Mouse (Mus musculus) embryonic facial prominence, embryonic 14.5 days (tissue): ENCODE data around the gene Spice1. TPM values are rescaled to one million over a fixed set of nuclear protein-coding genes. Genes with fewer than 3 reads are reported as not detected.

Experiments
- ATAC-seq: fragments of 200-750 bp; cut with Nextera tagmentation; 2 replicates; pipeline ENCODE4 v1.8.0; 2017; ENCODE audit warnings: low read depth, moderate number of reproducible peaks, moderate TSS enrichment
- DNase-seq: peaks from one replicate; pipeline ENCODE4 v3.0.0-alpha.2; 2015; ENCODE audit warnings: low spot score
- H3K27ac ChIP-seq: fragments of 300-500 bp; sonication (generic); replicated peaks from 2 replicates; pipeline ENCODE4 v1.5.1; 2014; ENCODE audit warnings: low read depth, mild to moderate bottlenecking, low read length, moderate library complexity
- H3K27me3 ChIP-seq: fragments of 300-500 bp; sonication (generic); replicated peaks from 2 replicates; pipeline ENCODE4 v1.6.1; 2014; ENCODE audit warnings: low read length; ENCODE audit not compliant: control insufficient read depth, insufficient read depth
- H3K36me3 ChIP-seq: fragments of 300-500 bp; sonication (generic); 2 replicates; pipeline ENCODE4 v1.6.1; 2014; ENCODE audit warnings: low read length, mixed read lengths; ENCODE audit not compliant: control insufficient read depth, insufficient read depth
- H3K4me1 ChIP-seq: fragments of 300-500 bp; sonication (generic); 2 replicates; pipeline ENCODE4 v1.6.1; 2014; ENCODE audit warnings: antibody characterized with exemption, low read length; ENCODE audit not compliant: control insufficient read depth, insufficient read depth
- H3K4me2 ChIP-seq: fragments of 300-500 bp; sonication (generic); 2 replicates; pipeline ENCODE4 v1.6.1; 2014; ENCODE audit warnings: low read depth, mild to moderate bottlenecking, low read length, moderate library complexity, mixed read lengths
- H3K4me3 ChIP-seq: fragments of 300-500 bp; sonication (generic); 2 replicates; pipeline ENCODE4 v1.5.1; 2014; ENCODE audit warnings: low read depth, mild to moderate bottlenecking, low read length
- H3K9ac ChIP-seq: fragments of 300-500 bp; sonication (generic); 2 replicates; pipeline ENCODE4 v1.6.1; 2014; ENCODE audit warnings: low read depth, mild to moderate bottlenecking, low read length, moderate library complexity, mixed read lengths
- H3K9me3 ChIP-seq: fragments of 300-500 bp; sonication (generic); 2 replicates; pipeline ENCODE4 v1.6.1; 2016; ENCODE audit warnings: low read length; ENCODE audit not compliant: control insufficient read depth
- WGBS: fragments of 180-500 bp; shearing (Covaris S2); extraction: QIAGEN DNeasy Blood & Tissue Kit; methylation state at CpG from one replicate; pipeline ENCODE4 v1.1.7; 2014; 5-methylcytosine and 5-hydroxymethylcytosine counted together
- polyA plus RNA-seq: library from polyadenylated mRNA; unstranded; fragments of >200 nt; fragmentation: Nextera tagmentation; extraction: Ambion mirVana; gene quantifications from 2 replicates; pipeline ENCODE4 v1.2.1, GENCODE M21; 2014

Gene Spice1
- polyA plus RNA-seq, 1 experiment from 2014 or later, result 28.8 TPM

GRCm38 (mm10) chr16:44356291-44356690 is 9.4 kb downstream of the Spice1 start:
- Histone ChIP-seq H3K9me3 (no peaks in the 10 kb centered on the region), H3K36me3 (peaks cover 16% of the 10 kb centered on the region), H3K4me2 (no peak overlapping the region), H3K27ac (no peak overlapping the region), H3K9ac (no peak overlapping the region), H3K27me3 (no peaks in the 10 kb centered on the region), H3K4me3 (no peak overlapping the region), H3K4me1 (no peaks in the 10 kb centered on the region)
- ATAC-seq (no peak), DNase-seq (no peak)
- 67% methylated on average over 7 of the region's 7 CpGs for WGBS

GRCm38 (mm10) chr16:44357571-44358268 is 10.8 kb downstream of the Spice1 start:
- H3K36me3 ChIP-seq, result peaks cover 26% of the 10 kb centered on the region
- H3K4me1 ChIP-seq, result no peaks in the 10 kb centered on the region
- H3K4me3 ChIP-seq, result no peak overlapping the region
- no peak overlapping the region for H3K4me2 ChIP-seq
- 0 out of 2 replicates have a peak, but pooled peaks have one; percentile 44 for ATAC-seq
- 73% methylated on average over 4 of the region's 4 CpGs for WGBS
- no peaks in the 10 kb centered on the region for H3K9me3 ChIP-seq
- peak; percentile 61 for DNase-seq
- no peak overlapping the region for H3K27ac ChIP-seq
- H3K9ac ChIP-seq, result no peak overlapping the region
- H3K27me3 ChIP-seq, result no peaks in the 10 kb centered on the region

DNA sequence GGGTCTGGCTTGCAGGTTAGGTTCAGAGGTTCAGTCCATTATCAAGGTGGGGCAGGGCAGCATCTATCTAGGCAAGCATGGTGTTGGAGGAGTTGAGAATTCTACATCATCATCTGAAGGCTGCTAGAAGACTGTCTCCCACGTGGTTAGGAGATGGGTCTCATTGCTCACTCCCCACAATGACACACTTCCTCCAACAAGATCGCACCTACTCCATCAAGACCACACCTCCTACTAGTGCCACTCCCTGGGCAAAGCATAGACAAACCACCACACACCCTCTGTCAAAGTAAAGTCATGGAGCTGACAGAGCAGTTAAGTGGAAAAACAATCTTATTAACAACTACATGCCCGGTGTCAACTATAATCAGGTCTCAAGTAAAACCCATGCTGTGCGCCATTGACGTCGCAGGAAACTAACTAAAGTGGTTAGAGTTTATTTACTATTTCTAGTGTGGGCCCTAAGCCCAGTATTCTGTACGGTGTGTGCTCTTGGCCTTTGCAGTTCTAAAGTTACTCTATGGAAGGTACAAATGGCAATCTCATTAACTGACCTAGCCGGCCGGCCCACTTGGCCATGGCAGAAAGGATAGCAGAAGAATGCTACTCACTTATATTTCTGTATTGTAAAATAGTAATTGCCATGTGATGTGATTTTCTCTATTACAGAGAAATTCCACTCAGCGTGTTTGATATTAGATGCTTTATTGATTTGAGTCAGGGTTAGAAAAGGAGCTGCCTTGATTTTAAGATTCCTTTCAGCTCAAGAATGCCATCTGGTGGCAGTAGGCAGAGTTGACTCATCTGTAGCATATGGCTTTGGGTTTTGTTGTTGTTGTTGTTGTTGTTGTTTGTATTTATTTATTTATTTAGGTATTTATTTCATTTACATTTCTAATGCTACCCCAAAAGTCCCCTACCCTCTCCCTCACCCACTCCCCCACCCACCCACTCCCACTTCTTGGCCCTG is 15.3 kb downstream of the Spice1 start:
- Histone ChIP-seq H3K36me3 (peaks cover 44% of the 10 kb centered on the region), H3K9ac (no peak overlapping the region), H3K4me3 (no peak overlapping the region), H3K9me3 (no peaks in the 10 kb centered on the region), H3K4me1 (no peaks in the 10 kb centered on the region), H3K27me3 (no peaks in the 10 kb centered on the region), H3K27ac (no peak overlapping the region), H3K4me2 (no peak overlapping the region)
- no peak for ATAC-seq
- peak; percentile 22 for DNase-seq
- WGBS, result 80% methylated on average over 10 of the region's 10 CpGs

DNA sequence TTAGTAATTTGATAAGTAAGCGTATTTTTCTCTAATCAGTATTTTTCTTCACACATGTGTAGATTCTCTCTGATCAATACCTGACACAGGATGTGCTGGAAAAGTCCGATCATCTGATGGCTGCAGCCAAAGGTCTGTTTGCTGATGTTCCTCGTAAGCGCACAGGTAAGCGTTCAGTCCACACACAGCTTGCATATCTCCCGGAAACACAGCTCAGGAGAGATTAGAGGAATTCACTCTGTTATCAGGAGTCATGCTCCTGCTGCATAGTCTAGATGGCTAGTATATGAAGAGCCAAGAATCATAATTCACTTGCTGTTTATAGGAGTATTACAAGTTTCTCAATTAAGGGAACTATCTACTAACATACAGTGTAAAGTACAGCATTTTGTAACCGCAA is 18.6 kb downstream of the Spice1 start:
- Histone ChIP-seq H3K4me1 (no peaks in the 10 kb centered on the region), H3K27ac (no peak overlapping the region), H3K4me2 (no peak overlapping the region), H3K36me3 (peaks cover 50% of the 10 kb centered on the region), H3K27me3 (no peaks in the 10 kb centered on the region), H3K4me3 (no peak overlapping the region), H3K9me3 (no peaks in the 10 kb centered on the region), H3K9ac (no peak overlapping the region)
- 92% methylated on average over 7 of the region's 7 CpGs for WGBS
- no peak for ATAC-seq
- DNase-seq, result no peak

DNA sequence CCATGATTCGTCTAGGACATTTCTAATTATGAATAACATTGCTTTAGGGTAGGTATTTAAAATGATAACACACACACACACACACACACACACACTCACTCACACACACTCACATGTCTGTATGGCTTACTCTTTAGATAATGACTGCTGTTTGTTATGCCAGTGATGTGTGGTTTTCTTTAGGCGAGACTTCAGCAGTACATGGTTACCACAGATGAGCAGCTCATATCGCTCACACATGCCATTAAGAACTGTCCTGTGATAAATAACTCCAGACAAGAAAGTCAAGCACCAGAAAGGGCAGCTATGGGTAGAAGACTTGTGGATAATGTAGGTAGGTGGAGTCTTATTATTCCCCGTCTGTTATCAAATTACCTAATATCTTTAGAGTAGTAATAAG is 28.5 kb downstream of the Spice1 start:
- H3K9ac ChIP-seq, result no peak overlapping the region
- H3K4me2 ChIP-seq, result no peak overlapping the region
- no peak overlapping the region for H3K4me3 ChIP-seq
- 89% methylated on average over 4 of the region's 4 CpGs for WGBS
- ATAC-seq (no peak), DNase-seq (no peak)
- H3K36me3 ChIP-seq, result peaks cover 36% of the 10 kb centered on the region
- no peaks in the 10 kb centered on the region for H3K27me3 ChIP-seq
- no peak overlapping the region for H3K27ac ChIP-seq
- H3K9me3 ChIP-seq, result no peaks in the 10 kb centered on the region
- H3K4me1 ChIP-seq, result no peaks in the 10 kb centered on the region

DNA sequence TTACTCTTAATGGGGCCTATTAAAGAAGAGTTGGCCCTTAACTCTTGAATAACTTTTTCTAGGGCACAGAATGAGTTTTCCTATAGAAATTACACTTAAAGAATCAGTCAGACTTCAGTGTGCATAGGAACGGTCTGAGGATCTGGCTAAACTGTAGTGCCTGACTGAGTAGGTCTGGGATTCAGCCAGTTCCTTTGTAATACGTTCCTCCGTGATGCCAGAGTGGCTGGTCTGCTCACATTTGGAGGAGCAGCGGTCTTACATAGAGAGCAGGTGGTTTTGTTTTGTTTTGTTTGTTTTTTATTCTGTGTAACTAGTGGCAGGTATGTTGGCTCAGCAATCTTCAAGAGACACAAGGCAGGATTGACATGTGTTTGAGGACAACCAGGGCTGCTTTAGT is 33.1 kb downstream of the Spice1 start:
- Histone ChIP-seq H3K4me2 (no peak overlapping the region), H3K4me1 (no peaks in the 10 kb centered on the region), H3K27ac (no peak overlapping the region), H3K27me3 (no peaks in the 10 kb centered on the region), H3K4me3 (no peak overlapping the region), H3K36me3 (peaks cover 17% of the 10 kb centered on the region), H3K9ac (no peak overlapping the region), H3K9me3 (no peaks in the 10 kb centered on the region)
- peak; percentile 15 for DNase-seq
- no peak for ATAC-seq
- WGBS, result 67% methylated on average over 4 of the region's 4 CpGs

DNA sequence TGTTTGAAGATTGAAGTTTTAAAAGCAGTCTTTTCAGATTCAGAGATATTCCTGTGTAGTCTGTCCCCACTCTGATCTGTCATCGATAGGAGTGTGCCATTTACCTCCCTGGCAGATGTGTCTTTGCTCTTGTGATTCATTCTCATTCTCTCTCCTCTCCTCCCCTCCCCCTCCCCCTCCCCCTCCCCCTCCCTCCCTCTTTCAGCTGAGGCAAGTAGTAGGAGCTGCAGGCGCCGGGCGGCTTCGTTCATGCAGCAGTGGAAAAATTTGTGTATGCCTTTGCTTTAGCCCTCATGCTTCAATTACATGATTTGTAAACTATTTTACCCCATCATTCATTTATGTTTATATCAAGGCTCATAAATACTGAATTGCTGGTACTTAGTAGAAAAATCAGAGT is 34.7 kb downstream of the Spice1 start:
- peaks cover 24% of the 10 kb centered on the region for H3K36me3 ChIP-seq
- ATAC-seq (no peak), DNase-seq (no peak)
- H3K27me3 ChIP-seq, result no peaks in the 10 kb centered on the region
- H3K4me2 ChIP-seq, result no peak overlapping the region
- no peaks in the 10 kb centered on the region for H3K4me1 ChIP-seq
- no peak overlapping the region for H3K4me3 ChIP-seq
- no peaks in the 10 kb centered on the region for H3K9me3 ChIP-seq
- H3K9ac ChIP-seq, result no peak overlapping the region
- 28% methylated on average over 2 of the region's 5 CpGs for WGBS
- H3K27ac ChIP-seq, result no peak overlapping the region

DNA sequence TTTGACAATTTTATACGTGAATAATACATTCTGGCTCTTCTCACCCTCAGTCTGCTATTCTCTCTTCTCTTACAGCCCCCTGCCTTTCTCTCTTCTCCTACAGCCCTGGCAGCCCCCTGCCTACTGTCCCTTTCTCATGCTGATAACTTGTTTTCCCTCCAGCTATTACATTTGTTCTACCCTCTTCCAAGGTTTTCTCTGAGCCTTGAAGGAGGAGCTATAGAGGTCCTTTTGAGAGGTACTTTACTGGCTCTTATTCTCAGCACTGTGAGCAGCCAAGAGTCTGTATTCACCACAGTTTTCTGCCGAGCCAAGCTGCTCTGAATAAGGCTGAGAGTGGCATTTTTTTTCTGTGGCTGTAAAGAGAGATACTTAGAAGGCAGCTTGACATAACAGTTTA is 36.6 kb downstream of the Spice1 start:
- no peak overlapping the region for H3K9ac ChIP-seq
- H3K4me2 ChIP-seq, result no peak overlapping the region
- no peaks in the 10 kb centered on the region for H3K9me3 ChIP-seq
- H3K4me1 ChIP-seq, result no peaks in the 10 kb centered on the region; the same call in 1 of the 2 replicates
- WGBS, result 33% methylated on average over 2 of the region's 2 CpGs
- no peak for ATAC-seq
- no peak for DNase-seq
- peaks cover 23% of the 10 kb centered on the region for H3K36me3 ChIP-seq
- no peak overlapping the region for H3K4me3 ChIP-seq
- H3K27ac ChIP-seq, result no peak overlapping the region
- no peaks in the 10 kb centered on the region for H3K27me3 ChIP-seq
